Mouse (Mus musculus) bone marrow, adult 2 months (tissue): Measurements from ENCODE around the gene Sez6l.

Source experiments
- CTCF ChIP-seq: fragments of 200-500 bp; IDR thresholded peaks from 2 replicates; pipeline ENCODE4 v1.5.1; 2011; ENCODE audit warnings: low read length, control low read depth; ENCODE audit not compliant: control insufficient read depth, insufficient read depth
- POLR2A ChIP-seq: fragments of 200-500 bp; IDR thresholded peaks from 2 replicates; pipeline ENCODE4 v1.6.1; 2011; ENCODE audit warnings: low read depth, mild to moderate bottlenecking, control low read depth, low read length, borderline replicate concordance; ENCODE audit not compliant: control insufficient read depth

DNA sequence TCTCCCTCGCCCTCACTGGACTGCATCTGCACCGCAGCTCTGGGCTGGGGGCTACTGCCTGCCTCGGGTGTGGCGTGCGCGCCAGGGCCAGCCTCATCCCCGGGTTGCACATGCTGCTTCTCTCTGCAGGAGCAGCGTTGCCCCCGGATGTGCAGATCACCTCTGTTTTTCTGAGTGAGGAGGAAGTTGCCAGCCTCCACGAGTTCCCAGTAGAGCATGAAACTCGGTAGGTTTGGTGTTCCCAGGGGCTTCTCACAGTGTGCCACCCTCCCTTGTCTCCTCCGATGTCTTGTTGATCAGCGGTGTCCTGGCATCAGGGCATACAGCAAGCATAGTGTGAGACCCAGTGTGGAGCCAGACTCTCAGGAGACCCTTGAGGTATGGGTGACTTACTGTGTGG, 207.7 kb downstream of the Sez6l start:
- no peak for TF ChIP-seq CTCF
- no peak for TF ChIP-seq POLR2A
